In the genomic region with DNA sequence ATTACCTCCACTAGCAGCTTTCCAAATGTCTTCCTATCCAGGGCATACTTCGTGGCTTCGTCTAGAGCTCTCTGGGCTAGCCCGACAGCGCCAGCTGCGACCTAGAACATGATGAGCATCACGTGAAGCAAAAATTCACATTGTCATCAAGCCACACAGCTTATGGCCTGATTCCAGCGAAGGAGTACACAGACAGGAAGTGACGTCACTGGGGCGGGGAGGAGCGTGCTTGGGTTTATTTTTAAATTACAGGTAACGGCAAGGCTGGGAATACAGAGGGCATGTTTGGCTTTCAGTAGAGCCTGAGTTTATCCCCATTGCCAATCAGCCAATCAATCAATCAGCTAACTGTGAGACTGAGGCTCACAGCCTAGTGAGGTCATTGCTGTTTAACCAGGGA, we compare ENCODE assay signal across 25 mouse cellular contexts. TPM values are rescaled to one million over a fixed set of nuclear protein-coding genes. Genes with fewer than 3 reads are reported as not detected.
DNase-seq lines count a peak whose midpoint lies in the region; ATAC-seq lines count a peak whose summit lies in the region.
"Had no signal": no experiment of that assay in that cellular context is flagged by ENCODE, and none has a peak within 500 bp of the region (broad histone marks: within the 10 kb centered on the region; RNA-seq: fewer than 3 reads in every experiment).

No protein-coding gene starts in this region.

- no peak for DNase-seq in liver, embryonic 13.5 days
- DNase-seq in naive thymus-derived CD4-positive, alpha-beta T cell, adult 2 months (ENCODE audit: low read depth) = peak; percentile 64
- no peak for DNase-seq in retina, embryonic 14.5 days (ENCODE audit: low spot score)
- DNase-seq: adrenal gland, adult 8-10 months; B cell, adult 2 months; cerebellum, adult 11 months; cerebellum, postnatal 36 days; forebrain, postnatal 0 days; gastrocnemius, postnatal 10 days; heart, postnatal 10 days; kidney, adult 11 months; lung, adult 2 months; midbrain, embryonic 14.5 days; right cerebral cortex, adult 18-20 months had no signal

- H3K4me2 ChIP-seq in liver, embryonic 13.5 days = no peak overlapping the region
- H3K4me2 ChIP-seq in liver, embryonic 12.5 days = no peak overlapping the region
- no peak overlapping the region for H3K4me2 ChIP-seq in forebrain, embryonic 15.5 days (replicated peaks)
- H3K4me2 ChIP-seq: hindbrain, embryonic 14.5 days had no signal

- H3K4me1 ChIP-seq in liver, embryonic 13.5 days (replicated peaks) = 0 out of 2 replicates have a peak, but pooled peaks cover 4% of the 10 kb centered on the region
- H3K4me1 ChIP-seq in liver, embryonic 12.5 days = no peaks in the 10 kb centered on the region
- no peaks in the 10 kb centered on the region for H3K4me1 ChIP-seq in forebrain, embryonic 15.5 days
- H3K4me1 ChIP-seq: embryonic facial prominence, embryonic 10.5 days had no signal

- 85% methylated on average over 11 of the region's 11 CpGs for WGBS in liver, embryonic 13.5 days (ENCODE audit: insufficient replicate concordance)
- 82% methylated on average over 11 of the region's 11 CpGs for WGBS in liver, embryonic 12.5 days (ENCODE audit: insufficient replicate concordance)
- WGBS in forebrain, embryonic 15.5 days = 96% methylated on average over 11 of the region's 11 CpGs

- no peak overlapping the region for H3K27ac ChIP-seq in liver, embryonic 13.5 days
- no peak overlapping the region for H3K27ac ChIP-seq in liver, embryonic 12.5 days
- H3K27ac ChIP-seq in forebrain, embryonic 15.5 days (replicated peaks) = no peak overlapping the region
- H3K27ac ChIP-seq: embryonic facial prominence, embryonic 10.5 days; hindbrain, embryonic 14.5 days; kidney, postnatal 0 days; macrophage had no signal

- H3K9ac ChIP-seq in liver, embryonic 13.5 days = no peak overlapping the region
- H3K9ac ChIP-seq in liver, embryonic 12.5 days = no peak overlapping the region
- no peak overlapping the region for H3K9ac ChIP-seq in forebrain, embryonic 15.5 days (replicated peaks)
- H3K9ac ChIP-seq: forebrain, postnatal 0 days; hindbrain, embryonic 14.5 days had no signal

- H3K36me3 ChIP-seq in liver, embryonic 13.5 days = peaks cover 74% of the 10 kb centered on the region
- H3K36me3 ChIP-seq in liver, embryonic 12.5 days = peaks cover 76% of the 10 kb centered on the region
- H3K36me3 ChIP-seq in forebrain, embryonic 15.5 days = no peaks in the 10 kb centered on the region

- no peak overlapping the region for H3K4me3 ChIP-seq in liver, embryonic 13.5 days (replicated peaks)
- no peak overlapping the region for H3K4me3 ChIP-seq in liver, embryonic 12.5 days
- no peak overlapping the region for H3K4me3 ChIP-seq in forebrain, embryonic 15.5 days
- H3K4me3 ChIP-seq: embryonic facial prominence, embryonic 10.5 days; erythroblast, embryonic 14.5 days; myocyte had no signal

- no peaks in the 10 kb centered on the region for H3K9me3 ChIP-seq in liver, embryonic 13.5 days (replicated peaks)
- no peaks in the 10 kb centered on the region for H3K9me3 ChIP-seq in liver, embryonic 12.5 days (replicated peaks)
- no peaks in the 10 kb centered on the region for H3K9me3 ChIP-seq in forebrain, embryonic 15.5 days
- H3K9me3 ChIP-seq: embryonic facial prominence, embryonic 10.5 days; G1E had no signal

- no peaks in the 10 kb centered on the region for H3K27me3 ChIP-seq in liver, embryonic 13.5 days
- no peaks in the 10 kb centered on the region for H3K27me3 ChIP-seq in liver, embryonic 12.5 days (replicated peaks)
- H3K27me3 ChIP-seq in forebrain, embryonic 15.5 days = no peaks in the 10 kb centered on the region

- ATAC-seq in liver, embryonic 13.5 days (ENCODE audit: low read depth) = peak; percentile 27
- no peak; the same call in 1 of the 2 replicates for ATAC-seq in liver, embryonic 12.5 days
- ATAC-seq in CD4-positive, CD25-positive, alpha-beta regulatory T cell, adult 4 months = peak; percentile 82
- ATAC-seq in granulocyte monocyte progenitor cell, adult 5-6 weeks (replicated peaks; ENCODE audit: poor library complexity, severe bottlenecking) = peak; percentile 33; the same call in 1 of the 2 replicates
- ATAC-seq in forebrain, embryonic 15.5 days (replicated peaks) = no peak
- ATAC-seq: forebrain, postnatal 0 days had no signal

RNA-seq across cellular contexts. Expression of a gene that starts 14.9 kb away (rescaled TPM):
- polyA plus RNA-seq in liver, embryonic 13.5 days (2015; fragmentation: Nextera tagmentation; extraction: Ambion mirVana) = 52.6 and 64.9 TPM in 2 replicates
- 51.7 and 53.4 TPM in 2 replicates for polyA plus RNA-seq in liver, embryonic 12.5 days (2016; fragmentation: Nextera tagmentation; extraction: Ambion mirVana)
- polyA plus RNA-seq in CD4-positive, CD25-positive, alpha-beta regulatory T cell, adult 4 months (2017; shearing (Covaris generic)) = 10 to 100 TPM; 38.4 to 40.9 TPM
- 73.9 and 78.5 TPM in 2 replicates for total RNA-seq in granulocyte monocyte progenitor cell, adult 5-6 weeks (2014; fragmentation: Nextera tagmentation)
- total RNA-seq in granulocyte monocyte progenitor cell, adult 5-6 weeks (2017) = 185 and 291 TPM in 2 replicates
- polyA plus RNA-seq in forebrain, embryonic 15.5 days (2015; fragmentation: Nextera tagmentation; extraction: Ambion mirVana) = 38.9 and 41.4 TPM in 2 replicates

RNA-seq across cellular contexts. Expression of a gene that starts 16.7 kb away (rescaled TPM):
- polyA plus RNA-seq in liver, embryonic 13.5 days (2015; fragmentation: Nextera tagmentation; extraction: Ambion mirVana) = 56.3 and 59.4 TPM in 2 replicates
- 60.8 and 62.2 TPM in 2 replicates for polyA plus RNA-seq in liver, embryonic 12.5 days (2016; fragmentation: Nextera tagmentation; extraction: Ambion mirVana)
- polyA plus RNA-seq in CD4-positive, CD25-positive, alpha-beta regulatory T cell, adult 4 months (2017; shearing (Covaris generic)) = 10 to 100 TPM; 40.3 to 48.1 TPM
- total RNA-seq in granulocyte monocyte progenitor cell, adult 5-6 weeks (2014; fragmentation: Nextera tagmentation) = 97.2 and 123 TPM in 2 replicates
- total RNA-seq in granulocyte monocyte progenitor cell, adult 5-6 weeks (2017) = 118 and 137 TPM in 2 replicates
- 44.0 and 47.0 TPM in 2 replicates for polyA plus RNA-seq in forebrain, embryonic 15.5 days (2015; fragmentation: Nextera tagmentation; extraction: Ambion mirVana)

RNA-seq across cellular contexts. Expression of a gene that starts 23.6 kb away (rescaled TPM):
- polyA plus RNA-seq in liver, embryonic 13.5 days (2015; fragmentation: Nextera tagmentation; extraction: Ambion mirVana) = 0.06 and 0.10 TPM in 2 replicates
- polyA plus RNA-seq in liver, embryonic 12.5 days (2016; fragmentation: Nextera tagmentation; extraction: Ambion mirVana) = 0.10 and 0.11 TPM in 2 replicates
- polyA plus RNA-seq in CD4-positive, CD25-positive, alpha-beta regulatory T cell, adult 4 months (2017; shearing (Covaris generic)) = not detected
- not detected in 2 replicates for total RNA-seq in granulocyte monocyte progenitor cell, adult 5-6 weeks (2014; fragmentation: Nextera tagmentation)
- total RNA-seq in granulocyte monocyte progenitor cell, adult 5-6 weeks (2017) = not detected in 2 replicates
- 0.15 and 0.27 TPM in 2 replicates for polyA plus RNA-seq in forebrain, embryonic 15.5 days (2015; fragmentation: Nextera tagmentation; extraction: Ambion mirVana)
- polyA plus RNA-seq: erythroblast, embryonic 14.5 days; G1E; macrophage had no signal

RNA-seq across cellular contexts. Expression of a gene that starts 43.7 kb away (rescaled TPM):
- 0.21 and 0.24 TPM in 2 replicates for polyA plus RNA-seq in liver, embryonic 13.5 days (2015; fragmentation: Nextera tagmentation; extraction: Ambion mirVana)
- 0.20 and 0.36 TPM in 2 replicates for polyA plus RNA-seq in liver, embryonic 12.5 days (2016; fragmentation: Nextera tagmentation; extraction: Ambion mirVana)
- polyA plus RNA-seq in CD4-positive, CD25-positive, alpha-beta regulatory T cell, adult 4 months (2017; shearing (Covaris generic)) = under 1 TPM in 1 of 2 experiments, not detected in 1; 0.24 TPM
- total RNA-seq in granulocyte monocyte progenitor cell, adult 5-6 weeks (2014; fragmentation: Nextera tagmentation) = not detected in 2 replicates
- not detected in 2 replicates for total RNA-seq in granulocyte monocyte progenitor cell, adult 5-6 weeks (2017)
- polyA plus RNA-seq in forebrain, embryonic 15.5 days (2015; fragmentation: Nextera tagmentation; extraction: Ambion mirVana) = 7.9 and 8.4 TPM in 2 replicates
- polyA plus RNA-seq: erythroblast, embryonic 14.5 days; G1E; lung, adult 2 months; macrophage; myocyte had no signal

Comparison
In these comparisons a context has a peak if more than half of its experiments do, and no peak if none do; other contexts are left out.
1. ATAC-seq: peak in liver, embryonic 13.5 days (single experiment), CD4-positive, CD25-positive, alpha-beta regulatory T cell, adult 4 months (single experiment) and granulocyte monocyte progenitor cell, adult 5-6 weeks (single experiment); none in liver, embryonic 12.5 days (single experiment) and forebrain, embryonic 15.5 days (single experiment).